Mouse (Mus musculus) intestine, embryonic 16.5 days (tissue): ENCODE data around the gene Itgb3bp. TPM values are rescaled to one million over a fixed set of nuclear protein-coding genes. Genes with fewer than 3 reads are reported as not detected.

Source experiments
- ATAC-seq: fragments of 200-750 bp; cut with Nextera tagmentation; 2 replicates; pipeline ENCODE4 v1.8.0; 2017; ENCODE audit warnings: moderate TSS enrichment, moderate library complexity
- H3K27ac ChIP-seq: fragments of 300-500 bp; sonication (generic); 2 replicates; pipeline ENCODE4 v1.5.1; 2014; ENCODE audit warnings: mild to moderate bottlenecking, low read length
- H3K27me3 ChIP-seq: fragments of 300-500 bp; sonication (generic); replicated peaks from 2 replicates; pipeline ENCODE4 v1.6.1; 2014; ENCODE audit warnings: low read length, control low read depth, mixed read lengths; ENCODE audit not compliant: control insufficient read depth, insufficient read depth
- H3K36me3 ChIP-seq: fragments of 300-500 bp; sonication (generic); 2 replicates; pipeline ENCODE4 v1.6.1; 2014; ENCODE audit warnings: low read length, control low read depth; ENCODE audit not compliant: control insufficient read depth, insufficient read depth
- H3K4me1 ChIP-seq: fragments of 300-500 bp; sonication (generic); 2 replicates; pipeline ENCODE4 v1.6.1; 2014; ENCODE audit warnings: low read length, control low read depth, mixed read lengths; ENCODE audit not compliant: control insufficient read depth, insufficient read depth
- H3K4me2 ChIP-seq: fragments of 300-500 bp; sonication (generic); 2 replicates; pipeline ENCODE4 v1.6.1; 2014; ENCODE audit warnings: low read depth, low read length, control low read depth
- H3K4me3 ChIP-seq: fragments of 300-500 bp; sonication (generic); 2 replicates; pipeline ENCODE4 v1.5.1; 2014; ENCODE audit warnings: mild to moderate bottlenecking, low read length
- H3K9ac ChIP-seq: fragments of 300-500 bp; sonication (generic); 2 replicates; pipeline ENCODE4 v1.6.1; 2014; ENCODE audit warnings: low read depth, low read length
- H3K9me3 ChIP-seq: fragments of 300-500 bp; sonication (generic); 2 replicates; pipeline ENCODE4 v1.6.1; 2016; ENCODE audit warnings: low read length, control low read depth; ENCODE audit not compliant: control insufficient read depth
- WGBS: fragments of 180-500 bp; shearing (Covaris S2); extraction: QIAGEN DNeasy Blood & Tissue Kit; methylation state at CpG from one replicate; pipeline ENCODE4 v1.1.7; 2014; 5-methylcytosine and 5-hydroxymethylcytosine counted together
- polyA plus RNA-seq: library from polyadenylated mRNA; unstranded; fragments of >200 nt; fragmentation: Nextera tagmentation; extraction: Ambion mirVana; gene quantifications from 2 replicates; pipeline ENCODE4 v1.2.1, GENCODE M21; 2015

The Itgb3bp gene
- polyA plus RNA-seq: 28.8 and 30.5 TPM in 2 replicates

DNA sequence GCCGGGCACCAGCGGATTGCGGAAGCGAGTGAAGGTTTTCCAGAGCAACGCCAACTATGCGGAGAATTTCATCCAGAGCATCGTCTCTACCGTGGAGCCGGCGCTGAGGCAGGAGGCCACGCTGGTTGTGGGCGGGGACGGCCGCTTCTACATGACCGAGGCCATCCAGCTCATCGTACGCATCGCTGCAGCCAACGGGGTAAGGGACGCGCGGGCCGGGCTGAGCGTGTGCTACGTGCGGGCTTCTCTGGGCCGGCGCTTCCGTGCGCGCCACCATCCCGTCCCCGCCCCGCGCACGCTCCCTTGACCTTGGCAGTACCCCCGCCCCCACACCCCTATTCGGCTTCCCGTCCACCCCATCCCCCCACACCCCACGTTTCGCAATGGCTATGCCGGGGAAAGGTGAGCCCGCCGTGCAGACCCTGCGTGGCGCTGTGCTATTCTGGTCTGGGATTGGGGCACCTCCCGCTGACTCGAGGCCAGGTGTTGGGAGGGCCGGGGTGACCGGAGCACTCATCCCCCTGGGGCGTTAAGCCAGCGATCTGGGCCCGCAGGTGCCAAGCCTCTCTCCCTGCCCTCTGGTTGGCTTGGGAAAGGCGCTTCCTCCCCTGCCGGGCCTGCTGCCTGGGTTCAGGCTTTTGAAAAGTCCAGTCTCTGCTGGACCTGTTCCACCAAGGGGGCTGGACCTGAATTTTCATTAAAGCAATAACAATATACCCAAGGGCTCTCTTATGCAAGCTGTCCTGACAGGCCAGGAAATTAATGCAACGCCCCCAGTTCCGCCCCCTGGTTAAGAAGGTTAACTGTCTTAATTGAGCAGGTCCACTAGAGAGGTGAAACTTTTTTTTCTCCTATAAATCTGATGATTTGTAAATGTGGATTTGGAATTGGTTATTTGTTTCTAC lies at the start of gene Itgb3bp:
TSS of gene Itgb3bp (minus strand) at position 201 of the 905 bp plus-strand sequence.
- ATAC-seq: peak; percentile 91

DNA sequence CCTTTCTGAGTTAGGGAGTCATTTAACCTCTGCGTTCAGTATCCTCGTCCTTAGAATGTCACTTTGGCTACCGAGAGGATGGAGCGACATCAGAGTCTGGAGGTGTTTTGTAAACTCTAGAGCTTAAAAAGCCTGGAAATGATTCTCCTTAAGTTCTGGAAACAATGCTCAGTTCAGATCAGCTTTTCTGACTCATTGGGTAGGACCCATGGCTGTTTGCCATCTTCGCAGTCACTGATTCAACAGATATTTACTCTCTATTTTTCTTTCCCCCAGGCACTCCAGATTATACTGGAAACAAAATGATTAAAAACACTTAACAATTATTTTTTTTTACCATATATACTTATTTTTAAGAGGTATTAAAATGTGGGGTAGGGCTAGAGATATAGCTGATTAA lies 49.7 kb upstream of the Itgb3bp start:
- Histone ChIP-seq H3K9ac (no peak overlapping the region), H3K36me3 (no peaks in the 10 kb centered on the region), H3K4me1 (no peaks in the 10 kb centered on the region), H3K27ac (no peak overlapping the region), H3K9me3 (no peaks in the 10 kb centered on the region), H3K27me3 (no peaks in the 10 kb centered on the region), H3K4me2 (no peak overlapping the region), H3K4me3 (no peak overlapping the region)
- no peak for ATAC-seq
- WGBS: 86% methylated on average over 5 of the region's 5 CpGs

More for the DNA sequence above, at the start of gene Itgb3bp:
- H3K27ac ChIP-seq: peak within 1 kb of the TSS; percentile 99
- H3K4me2 ChIP-seq: peak within 1 kb of the TSS; percentile 67
- H3K9me3 ChIP-seq: no peaks in the 10 kb centered on the region
- WGBS: 1% methylated on average over 57 of the region's 57 CpGs
- H3K27me3 ChIP-seq: no peaks in the 10 kb centered on the region
- peak within 1 kb of the TSS; percentile 81 for H3K9ac ChIP-seq
- peak within 1 kb of the TSS; percentile 72 for H3K4me3 ChIP-seq
- H3K36me3 ChIP-seq: 0 out of 2 replicates have a peak, but pooled peaks cover 3% of the 10 kb centered on the region
- peaks cover 7% of the 10 kb centered on the region; the same call in 1 of the 2 replicates for H3K4me1 ChIP-seq

DNA sequence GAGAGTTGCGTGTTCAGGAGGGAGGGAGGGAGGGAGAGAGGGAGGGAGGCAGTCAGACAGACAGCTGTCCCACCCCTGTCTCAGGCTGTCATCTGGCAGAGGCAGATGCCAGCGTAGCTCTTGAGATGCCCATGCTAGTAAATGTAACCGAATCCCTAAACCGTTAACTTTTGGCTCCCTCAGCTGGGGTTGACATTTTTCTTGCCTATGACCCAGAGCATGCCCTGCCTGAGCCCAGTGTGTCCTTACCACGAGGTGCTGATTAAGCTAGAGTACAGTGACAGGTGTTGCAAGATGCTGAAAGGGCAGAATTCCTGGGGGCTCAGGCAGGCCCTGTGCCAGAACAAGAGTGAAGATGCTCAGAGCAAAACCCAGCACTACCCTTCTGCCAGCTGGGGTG lies 44.8 kb upstream of the Itgb3bp start:
- 73% methylated on average over 5 of the region's 5 CpGs for WGBS
- Histone ChIP-seq H3K4me1 (no peaks in the 10 kb centered on the region), H3K27me3 (no peaks in the 10 kb centered on the region), H3K9me3 (no peaks in the 10 kb centered on the region), H3K9ac (no peak overlapping the region), H3K4me2 (no peak overlapping the region), H3K27ac (no peak overlapping the region), H3K4me3 (no peak overlapping the region), H3K36me3 (peaks cover 4% of the 10 kb centered on the region)
- ATAC-seq: no peak

DNA sequence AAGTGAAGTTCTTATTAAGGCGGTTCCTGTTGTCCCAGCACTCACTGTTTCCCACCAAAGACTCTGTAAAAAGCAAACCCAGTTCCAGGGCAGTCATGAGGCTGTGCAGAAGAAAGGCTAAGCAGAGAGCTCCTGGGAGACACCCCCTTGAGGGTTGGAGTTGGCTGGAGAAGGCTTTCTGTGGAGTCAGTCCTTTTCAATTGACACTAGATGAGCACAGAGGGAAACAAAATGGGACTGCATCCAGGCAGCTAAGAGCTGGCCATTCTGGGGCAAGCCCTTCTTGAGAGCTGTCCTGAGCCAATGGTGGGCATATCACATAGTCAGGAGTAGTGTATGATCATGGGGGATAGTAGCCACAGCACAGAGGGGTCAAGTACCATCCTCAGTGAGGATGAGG lies 44.3 kb upstream of the Itgb3bp start:
- Histone ChIP-seq H3K4me1 (no peaks in the 10 kb centered on the region), H3K27ac (no peak overlapping the region), H3K4me2 (no peak overlapping the region), H3K9ac (no peak overlapping the region), H3K9me3 (no peaks in the 10 kb centered on the region), H3K27me3 (no peaks in the 10 kb centered on the region), H3K4me3 (no peak overlapping the region), H3K36me3 (peaks cover 4% of the 10 kb centered on the region)
- ATAC-seq: no peak
- 92% methylated on average over 1 of the region's 1 CpGs for WGBS

DNA sequence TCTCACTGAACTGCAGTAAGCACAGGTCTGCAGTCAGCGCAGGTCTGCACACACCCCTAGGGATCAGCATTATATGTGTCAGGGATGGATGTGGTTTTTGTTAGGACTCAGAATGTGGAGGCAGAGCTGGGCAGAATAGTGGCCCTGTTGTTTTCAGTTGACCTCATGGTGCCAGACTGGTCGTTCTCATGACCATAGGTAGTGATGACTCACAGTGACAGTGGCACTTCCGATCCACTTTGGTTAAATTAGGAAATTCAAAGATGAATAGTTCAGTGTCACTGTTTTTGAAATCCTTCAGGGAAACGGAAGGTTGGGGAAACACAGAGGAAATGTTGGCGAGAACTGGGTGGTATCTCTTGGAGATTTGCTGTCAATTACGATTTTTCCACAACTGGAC lies 43.3 kb upstream of the Itgb3bp start:
- no peaks in the 10 kb centered on the region for H3K4me1 ChIP-seq
- 87% methylated on average over 6 of the region's 6 CpGs for WGBS
- peaks cover 4% of the 10 kb centered on the region for H3K36me3 ChIP-seq
- H3K4me3 ChIP-seq: no peak overlapping the region
- H3K27me3 ChIP-seq: no peaks in the 10 kb centered on the region
- no peaks in the 10 kb centered on the region for H3K9me3 ChIP-seq
- ATAC-seq: no peak
- no peak overlapping the region for H3K4me2 ChIP-seq
- no peak overlapping the region for H3K27ac ChIP-seq
- H3K9ac ChIP-seq: no peak overlapping the region

DNA sequence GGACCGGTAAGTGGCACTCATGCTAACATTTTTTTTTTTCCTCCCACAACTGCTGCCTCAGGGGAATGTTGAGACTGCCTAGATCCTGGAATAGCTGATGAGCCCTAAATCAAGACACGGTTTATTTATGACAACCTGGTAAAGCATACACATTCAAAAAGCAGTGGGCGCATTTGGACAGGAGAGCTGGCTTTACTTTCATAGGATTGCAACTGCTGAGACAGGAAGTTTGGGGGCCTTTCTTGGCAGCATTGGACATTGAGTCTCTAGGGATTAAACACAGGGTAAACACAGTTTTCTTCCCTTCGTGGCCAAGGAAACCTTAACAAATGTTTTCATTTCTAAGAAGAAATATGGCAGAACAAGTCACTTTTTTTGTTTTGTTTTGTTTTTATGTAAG lies 40.5 kb upstream of the Itgb3bp start:
- no peaks in the 10 kb centered on the region for H3K4me1 ChIP-seq
- H3K9ac ChIP-seq: no peak overlapping the region
- ATAC-seq: no peak
- H3K27me3 ChIP-seq: no peaks in the 10 kb centered on the region
- H3K4me3 ChIP-seq: no peak overlapping the region
- H3K4me2 ChIP-seq: no peak overlapping the region
- WGBS: 56% methylated on average over 4 of the region's 4 CpGs
- H3K36me3 ChIP-seq: peaks cover 8% of the 10 kb centered on the region
- H3K9me3 ChIP-seq: no peaks in the 10 kb centered on the region
- H3K27ac ChIP-seq: peak overlapping the region; percentile 37

DNA sequence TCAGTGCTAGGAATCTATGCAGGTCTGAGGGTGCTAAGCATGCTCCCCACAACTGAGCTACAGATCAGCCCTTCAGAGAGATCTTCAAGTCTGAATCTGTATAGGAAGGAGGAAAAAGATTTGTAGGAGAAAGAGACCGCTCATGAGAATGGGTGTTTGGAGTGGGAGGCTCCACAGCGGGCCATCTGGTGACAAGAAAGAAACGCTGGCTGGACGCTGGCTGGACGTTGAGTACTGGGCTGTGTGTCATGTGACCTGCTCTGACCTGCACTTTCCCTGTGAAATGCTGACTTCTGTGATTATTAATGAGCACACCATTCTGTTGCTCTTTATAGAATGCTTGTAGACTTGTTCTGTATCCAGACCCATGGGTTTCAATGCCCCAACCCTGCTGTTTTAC lies 39.7 kb upstream of the Itgb3bp start:
- no peak overlapping the region for H3K4me3 ChIP-seq
- no peaks in the 10 kb centered on the region for H3K4me1 ChIP-seq
- peak overlapping the region; percentile 37; the same call in 1 of the 2 replicates for H3K27ac ChIP-seq
- H3K9ac ChIP-seq: no peak overlapping the region
- WGBS: 50% methylated on average over 5 of the region's 5 CpGs
- 0 out of 2 replicates have a peak, but pooled peaks have one; percentile 18 for ATAC-seq
- H3K4me2 ChIP-seq: no peak overlapping the region
- H3K9me3 ChIP-seq: no peaks in the 10 kb centered on the region
- peaks cover 11% of the 10 kb centered on the region for H3K36me3 ChIP-seq
- no peaks in the 10 kb centered on the region for H3K27me3 ChIP-seq

DNA sequence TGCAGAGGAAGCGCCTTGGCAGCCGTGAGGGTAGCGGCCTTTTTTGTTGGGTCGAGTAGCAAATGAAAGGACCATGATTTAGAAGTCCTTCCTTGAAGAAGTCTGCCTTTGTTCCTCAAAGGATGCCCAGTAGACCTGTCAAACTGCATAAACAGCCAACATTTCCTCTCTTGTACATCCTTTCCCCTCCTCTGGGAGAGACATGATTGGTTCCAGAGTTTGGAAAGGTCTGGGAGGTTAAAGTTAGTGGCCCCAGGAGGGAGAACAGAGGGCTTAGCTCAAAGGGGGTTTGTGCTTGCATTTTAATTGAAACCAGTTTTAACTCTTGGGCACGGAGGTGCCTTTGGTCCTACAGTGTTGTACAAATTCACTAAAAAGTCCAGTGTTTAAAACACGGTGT lies 36.9 kb upstream of the Itgb3bp start:
- H3K4me1 ChIP-seq: no peaks in the 10 kb centered on the region
- no peak overlapping the region for H3K9ac ChIP-seq
- ATAC-seq: no peak
- no peak overlapping the region for H3K4me3 ChIP-seq
- H3K4me2 ChIP-seq: no peak overlapping the region
- no peaks in the 10 kb centered on the region for H3K27me3 ChIP-seq
- H3K27ac ChIP-seq: no peak overlapping the region
- peaks cover 12% of the 10 kb centered on the region for H3K36me3 ChIP-seq
- WGBS: 71% methylated on average over 6 of the region's 6 CpGs
- no peaks in the 10 kb centered on the region for H3K9me3 ChIP-seq

DNA sequence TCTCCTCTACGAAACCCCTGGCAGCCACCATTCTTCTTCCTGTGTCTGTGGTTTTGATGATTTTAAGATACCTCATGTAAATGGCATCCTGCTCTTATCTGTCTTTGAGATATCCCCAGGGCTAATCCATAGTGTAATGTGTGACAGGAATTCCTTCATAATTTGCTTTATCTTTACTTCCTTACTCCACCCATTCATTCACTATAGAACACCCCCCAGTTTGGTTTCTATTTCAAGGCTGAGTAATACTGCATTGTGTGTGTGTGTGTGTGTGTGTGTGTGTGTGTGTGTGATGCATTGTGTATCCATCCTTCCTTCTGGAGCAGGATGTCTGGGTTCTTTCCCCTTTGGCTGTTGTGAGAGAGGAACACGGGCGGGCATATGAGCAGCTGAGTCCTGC lies 29.7 kb upstream of the Itgb3bp start:
- ATAC-seq: 0 out of 2 replicates have a peak, but pooled peaks have one; percentile 56
- no peaks in the 10 kb centered on the region for H3K27me3 ChIP-seq
- peaks cover 5% of the 10 kb centered on the region for H3K36me3 ChIP-seq
- no peak overlapping the region for H3K9ac ChIP-seq
- no peaks in the 10 kb centered on the region for H3K9me3 ChIP-seq
- WGBS: 70% methylated on average over 3 of the region's 3 CpGs
- no peak overlapping the region for H3K4me3 ChIP-seq
- peaks cover 4% of the 10 kb centered on the region; the same call in 1 of the 2 replicates for H3K4me1 ChIP-seq
- no peak overlapping the region for H3K27ac ChIP-seq
- no peak overlapping the region for H3K4me2 ChIP-seq
